Mouse (Mus musculus): ENCODE data around the gene Vmn2r27. TPM values are rescaled to one million over a fixed set of nuclear protein-coding genes. Genes with fewer than 3 reads are reported as not detected.
A peak's percentile ranks its signal among the peaks of the same experiment; 100 is the strongest.

The Vmn2r27 gene
- total RNA-seq (2014; fragmentation: Nextera tagmentation) (not detected in 2 replicates), total RNA-seq (2017) (0.06 and 0.22 TPM in 2 replicates), polyA plus RNA-seq (2012) (not detected in 2 replicates)

DNA sequence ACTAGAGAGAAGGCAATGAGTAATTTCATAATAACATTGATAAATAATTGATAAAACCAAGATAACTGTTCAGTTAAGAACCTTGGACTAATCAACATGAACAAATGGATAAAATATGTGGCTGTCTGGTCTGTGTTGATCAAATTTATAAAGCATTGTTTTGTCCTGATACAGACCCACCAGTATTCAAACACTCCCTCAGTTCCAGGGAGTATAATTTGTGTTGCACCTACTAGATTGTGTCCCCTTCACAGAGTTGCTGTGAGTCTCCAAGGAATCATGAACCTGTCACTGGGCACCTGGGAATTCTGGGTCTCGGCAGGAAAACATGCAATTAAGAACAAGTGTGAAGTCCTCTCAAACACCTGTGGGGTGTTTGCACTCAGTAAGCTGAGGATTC is at the start of gene Vmn2r27:
Gene Vmn2r27 (minus strand): TSS at position 101 of the 400 bp plus-strand sequence.
- no peak for TF ChIP-seq CTCF (IDR thresholded peaks at IDR 0.05; ENCODE audit: low read depth, low read length)
- TF ChIP-seq GATA1 (IDR thresholded peaks at IDR 0.05; ENCODE audit: borderline replicate concordance, low read length), result no peak
- TF ChIP-seq POLR2AphosphoS5 (IDR thresholded peaks at IDR 0.05; ENCODE audit: insufficient replicate concordance, low read depth, low read length), result no peak
- TF ChIP-seq GATA2 (IDR thresholded peaks at IDR 0.05; ENCODE audit: borderline replicate concordance, low read depth, low read length), result no peak
- TF ChIP-seq TAL1 (conservative IDR thresholded peaks at IDR 0.05; ENCODE audit: low read depth, low read length), result no peak
- H3K4me3 ChIP-seq (ENCODE audit: low read depth, low read length), result no peak within 1 kb of the TSS
- ATAC-seq (ENCODE audit: extremely low read depth, insufficient number of reproducible peaks, low FRiP score, poor library complexity, severe bottlenecking) (no peak), DNase-seq (ENCODE audit: low spot score) (no peak)
- no peaks in the 10 kb centered on the region for H3K9me3 ChIP-seq (replicated peaks)
- H3K4me1 ChIP-seq (ENCODE audit: insufficient read depth, low read depth, low read length), result no peaks in the 10 kb centered on the region
- H3K36me3 ChIP-seq (replicated peaks), result no peaks in the 10 kb centered on the region
- H3K27me3 ChIP-seq (ENCODE audit: insufficient read depth, low read length), result no peaks in the 10 kb centered on the region

DNA sequence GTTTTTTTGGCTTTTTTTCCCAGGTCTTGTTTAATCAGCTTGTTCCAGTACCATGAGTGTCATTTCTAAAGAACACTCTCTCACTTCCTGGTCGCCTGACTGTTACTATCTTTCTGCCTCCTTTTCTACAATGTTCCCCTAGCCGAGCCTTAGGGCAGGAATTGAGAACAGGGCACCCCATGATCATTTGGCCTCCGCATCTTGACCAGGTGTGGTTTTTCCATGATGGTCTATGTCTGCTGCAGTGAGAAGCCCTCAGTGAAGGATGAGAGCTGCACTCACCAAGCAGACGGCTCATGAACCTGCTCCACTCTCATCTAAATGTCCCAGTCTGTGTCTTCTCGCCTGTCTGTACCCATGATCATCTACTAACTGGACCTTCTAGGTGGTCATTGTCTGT is 46.6 kb upstream of the Vmn2r27 start:
- DNase-seq (ENCODE audit: low spot score), result no peak
- no peak for ATAC-seq (ENCODE audit: extremely low read depth, insufficient number of reproducible peaks, low FRiP score, poor library complexity, severe bottlenecking)
- H3K4me1 ChIP-seq (ENCODE audit: insufficient read depth, low read depth, low read length), result no peaks in the 10 kb centered on the region
- H3K36me3 ChIP-seq (replicated peaks), result no peaks in the 10 kb centered on the region
- no peak for TF ChIP-seq POLR2AphosphoS5 (IDR thresholded peaks at IDR 0.05; ENCODE audit: insufficient replicate concordance, low read depth, low read length)
- TF ChIP-seq GATA1 (IDR thresholded peaks at IDR 0.05; ENCODE audit: borderline replicate concordance, low read length), result no peak
- TF ChIP-seq GATA2 (IDR thresholded peaks at IDR 0.05; ENCODE audit: borderline replicate concordance, low read depth, low read length), result no peak
- no peak for TF ChIP-seq CTCF (IDR thresholded peaks at IDR 0.05; ENCODE audit: low read depth, low read length)
- TF ChIP-seq TAL1 (conservative IDR thresholded peaks at IDR 0.05; ENCODE audit: low read depth, low read length), result no peak
- H3K4me3 ChIP-seq (ENCODE audit: low read depth, low read length), result no peak overlapping the region
- H3K9me3 ChIP-seq (replicated peaks), result no peaks in the 10 kb centered on the region
- H3K27me3 ChIP-seq (ENCODE audit: insufficient read depth, low read length), result peaks cover 4% of the 10 kb centered on the region

DNA sequence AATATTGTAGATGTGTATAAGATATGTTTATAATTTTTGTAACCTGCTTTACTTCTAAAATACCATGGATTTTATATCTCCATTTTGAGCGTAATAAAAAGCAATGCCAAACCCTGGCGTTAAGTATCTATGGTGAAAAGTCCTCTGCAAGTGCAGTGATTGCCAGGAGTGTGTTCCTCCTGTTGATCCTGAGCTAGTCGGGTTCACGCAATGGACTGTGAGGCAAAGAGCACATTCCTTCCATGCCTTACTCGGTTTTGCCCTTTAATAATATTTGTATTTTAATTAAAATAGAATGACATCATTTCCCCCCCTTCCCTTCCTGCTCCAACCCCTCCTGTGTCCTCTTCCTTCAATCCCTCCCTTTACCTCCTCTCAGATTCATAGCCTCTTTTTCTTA is 46.0 kb upstream of the Vmn2r27 start:
- no peak for ATAC-seq (ENCODE audit: extremely low read depth, insufficient number of reproducible peaks, low FRiP score, poor library complexity, severe bottlenecking)
- TF ChIP-seq GATA1 (IDR thresholded peaks at IDR 0.05; ENCODE audit: borderline replicate concordance, low read length) (no peak), TAL1 (conservative IDR thresholded peaks at IDR 0.05; ENCODE audit: low read depth, low read length) (no peak), GATA2 (IDR thresholded peaks at IDR 0.05; ENCODE audit: borderline replicate concordance, low read depth, low read length) (no peak), POLR2AphosphoS5 (IDR thresholded peaks at IDR 0.05; ENCODE audit: insufficient replicate concordance, low read depth, low read length) (no peak), CTCF (IDR thresholded peaks at IDR 0.05; ENCODE audit: low read depth, low read length) (no peak)
- Histone ChIP-seq H3K4me1 (ENCODE audit: insufficient read depth, low read depth, low read length) (no peaks in the 10 kb centered on the region), H3K36me3 (replicated peaks) (no peaks in the 10 kb centered on the region), H3K4me3 (ENCODE audit: low read depth, low read length) (no peak overlapping the region), H3K27me3 (ENCODE audit: insufficient read depth, low read length) (peaks cover 7% of the 10 kb centered on the region), H3K9me3 (replicated peaks) (no peaks in the 10 kb centered on the region)
- no peak for DNase-seq (ENCODE audit: low spot score)

DNA sequence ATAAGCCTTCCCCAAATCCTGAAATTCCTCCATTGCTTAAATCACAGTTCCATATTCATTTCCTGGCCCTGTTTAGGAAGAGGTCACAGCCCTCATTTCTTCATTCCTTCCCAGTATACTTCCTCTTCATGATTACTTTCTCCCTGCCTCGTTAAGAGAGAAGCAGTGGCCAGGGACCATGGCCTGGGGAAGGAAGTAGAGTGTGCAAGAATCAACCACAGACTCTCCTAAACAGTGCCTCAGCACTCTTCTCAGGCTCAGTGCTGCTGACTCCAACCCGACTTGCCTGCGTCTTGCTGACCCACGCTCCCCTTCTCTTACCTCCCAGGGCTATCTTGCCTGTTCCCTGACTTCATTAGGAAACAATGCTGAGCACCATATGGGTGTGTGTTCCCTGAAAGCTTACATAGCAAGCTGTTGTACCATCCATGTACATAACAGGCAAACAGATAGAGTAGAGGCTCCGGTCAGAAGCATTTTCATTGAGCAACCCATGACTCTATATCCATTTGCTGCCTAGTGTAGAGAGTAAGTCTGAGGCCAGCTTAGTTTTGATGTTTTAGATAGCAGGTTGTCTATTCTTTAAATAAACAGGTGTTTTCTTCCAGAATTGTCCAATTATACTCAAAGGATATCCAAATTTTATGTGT is 41.7 kb upstream of the Vmn2r27 start:
- Histone ChIP-seq H3K4me1 (ENCODE audit: insufficient read depth, low read depth, low read length) (no peaks in the 10 kb centered on the region), H3K9me3 (replicated peaks) (no peaks in the 10 kb centered on the region), H3K4me3 (ENCODE audit: low read depth, low read length) (no peak overlapping the region), H3K36me3 (replicated peaks) (no peaks in the 10 kb centered on the region), H3K27me3 (ENCODE audit: insufficient read depth, low read length) (peaks cover 8% of the 10 kb centered on the region; the same call in 1 of the 2 replicates)
- no peak for DNase-seq (ENCODE audit: low spot score)
- no peak for ATAC-seq (ENCODE audit: extremely low read depth, insufficient number of reproducible peaks, low FRiP score, poor library complexity, severe bottlenecking)
- no peak for TF ChIP-seq GATA1 (IDR thresholded peaks at IDR 0.05; ENCODE audit: borderline replicate concordance, low read length)
- no peak for TF ChIP-seq POLR2AphosphoS5 (IDR thresholded peaks at IDR 0.05; ENCODE audit: insufficient replicate concordance, low read depth, low read length)
- no peak for TF ChIP-seq TAL1 (conservative IDR thresholded peaks at IDR 0.05; ENCODE audit: low read depth, low read length)
- TF ChIP-seq CTCF (IDR thresholded peaks at IDR 0.05; ENCODE audit: low read depth, low read length), result no peak
- TF ChIP-seq GATA2 (IDR thresholded peaks at IDR 0.05; ENCODE audit: borderline replicate concordance, low read depth, low read length), result no peak

DNA sequence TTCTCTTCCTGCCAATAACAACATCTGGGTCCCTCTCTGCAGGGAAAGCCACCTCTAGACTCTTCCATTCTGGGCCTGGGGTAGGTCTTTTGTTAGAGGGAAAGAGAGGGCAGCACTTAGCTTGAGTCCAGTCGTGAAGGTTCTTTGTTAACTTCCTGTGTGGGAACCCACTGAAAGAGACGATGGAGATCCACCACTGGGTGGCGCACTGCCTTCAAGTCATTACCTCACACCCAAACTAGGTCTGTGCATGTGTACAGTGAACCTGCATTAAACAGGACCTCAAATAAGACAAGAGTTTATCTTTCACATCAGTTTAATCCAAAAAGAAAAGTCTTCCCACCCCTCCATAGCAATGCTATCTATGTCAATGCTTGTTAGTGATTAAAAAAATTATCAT is 31.0 kb upstream of the Vmn2r27 start:
- no peak overlapping the region for H3K4me3 ChIP-seq (ENCODE audit: low read depth, low read length)
- no peaks in the 10 kb centered on the region for H3K4me1 ChIP-seq (ENCODE audit: insufficient read depth, low read depth, low read length)
- DNase-seq (ENCODE audit: low spot score) (peak; percentile 11), ATAC-seq (ENCODE audit: extremely low read depth, insufficient number of reproducible peaks, low FRiP score, poor library complexity, severe bottlenecking) (peak; percentile 72)
- no peaks in the 10 kb centered on the region for H3K9me3 ChIP-seq (replicated peaks)
- peaks cover 3% of the 10 kb centered on the region; the same call in 1 of the 2 replicates for H3K27me3 ChIP-seq (ENCODE audit: insufficient read depth, low read length)
- no peaks in the 10 kb centered on the region for H3K36me3 ChIP-seq (replicated peaks)
- TF ChIP-seq CTCF (IDR thresholded peaks at IDR 0.05; ENCODE audit: low read depth, low read length) (peak; percentile 48), GATA2 (IDR thresholded peaks at IDR 0.05; ENCODE audit: borderline replicate concordance, low read depth, low read length) (no peak)

GRCm38 (mm10) chr6:124260198-124260931 is 28.7 kb upstream of the Vmn2r27 start:
- no peaks in the 10 kb centered on the region for H3K4me1 ChIP-seq (ENCODE audit: insufficient read depth, low read depth, low read length)
- no peaks in the 10 kb centered on the region for H3K9me3 ChIP-seq (replicated peaks)
- peak; percentile 33 for DNase-seq (ENCODE audit: low spot score)
- TF ChIP-seq CTCF (IDR thresholded peaks at IDR 0.05; ENCODE audit: low read depth, low read length) (peak; percentile 51), POLR2AphosphoS5 (IDR thresholded peaks at IDR 0.05; ENCODE audit: insufficient replicate concordance, low read depth, low read length) (no peak), GATA1 (IDR thresholded peaks at IDR 0.05; ENCODE audit: borderline replicate concordance, low read length) (no peak)
- H3K36me3 ChIP-seq (replicated peaks), result no peaks in the 10 kb centered on the region
- peak; percentile 65; the same call in 1 of the 2 replicates for ATAC-seq (ENCODE audit: extremely low read depth, insufficient number of reproducible peaks, low FRiP score, poor library complexity, severe bottlenecking)
- H3K27me3 ChIP-seq (ENCODE audit: insufficient read depth, low read length), result peaks cover 3% of the 10 kb centered on the region; the same call in 1 of the 2 replicates
- H3K4me3 ChIP-seq (ENCODE audit: low read depth, low read length), result no peak overlapping the region

Data from G1E (cell line).